In the genomic region with DNA sequence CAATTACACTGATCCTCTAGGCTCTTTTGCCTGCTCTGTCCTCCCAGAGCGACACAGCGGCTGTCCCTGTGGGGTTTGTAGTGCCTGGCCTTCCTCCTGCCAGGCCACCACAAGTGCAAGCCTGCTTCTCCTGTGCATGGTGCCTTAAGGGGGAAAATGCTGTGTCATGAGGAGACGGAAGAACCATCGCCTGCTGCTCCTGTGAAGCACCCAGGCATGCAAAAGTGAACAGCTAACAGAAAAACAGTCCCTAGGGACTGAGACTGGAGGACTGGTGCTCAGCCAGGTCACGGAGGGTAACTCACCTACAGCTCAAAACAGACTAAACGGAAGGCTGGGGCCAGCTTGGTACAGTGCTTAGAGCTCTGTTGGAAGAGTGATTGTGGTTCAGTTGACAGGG, we compare ENCODE assay signal across 12 mouse cellular contexts. TPM values are rescaled to one million over a fixed set of nuclear protein-coding genes. Genes with fewer than 3 reads are reported as not detected.
A peak's percentile ranks its signal among the peaks of the same experiment; 100 is the strongest.
DNase-seq lines count a peak whose midpoint lies in the region; ATAC-seq and TF ChIP-seq lines count a peak whose summit lies in the region.
"Had no signal": no experiment of that assay in that cellular context is flagged by ENCODE, and none has a peak within 500 bp of the region (broad histone marks: within the 10 kb centered on the region; RNA-seq: fewer than 3 reads in every experiment).

No protein-coding gene starts in this region.

- H3K4me2 ChIP-seq in forebrain, embryonic 11.5 days (ENCODE audit: low read depth, low read length, severe bottlenecking): no peak overlapping the region
- H3K4me2 ChIP-seq: midbrain, embryonic 12.5 days had no signal

- no peak for DNase-seq in forebrain, embryonic 10.5 days (ENCODE audit: extremely low spot score, low spot score)
- DNase-seq in forebrain, embryonic 11.5 days (ENCODE audit: low spot score): no peak
- DNase-seq in 3134 (ENCODE audit: extremely low read depth, insufficient read length, low spot score): peak; percentile 53
- DNase-seq in liver, adult 2 months (ENCODE audit: extremely low read depth, low read depth, low spot score): peak; percentile 22
- DNase-seq in layer of hippocampus, postnatal 36 days: no peak
- DNase-seq in urinary bladder, postnatal 10 days (ENCODE audit: low spot score): no peak
- no peak for DNase-seq in adrenal gland, postnatal 36 days

- no peaks in the 10 kb centered on the region for H3K36me3 ChIP-seq in forebrain, embryonic 10.5 days (replicated peaks)
- no peaks in the 10 kb centered on the region for H3K36me3 ChIP-seq in forebrain, embryonic 11.5 days (ENCODE audit: control insufficient read depth, insufficient read depth, low read length)
- H3K36me3 ChIP-seq in liver, adult 2 months (ENCODE audit: control insufficient read depth, insufficient read depth, low read length): no peaks in the 10 kb centered on the region
- H3K36me3 ChIP-seq: midbrain, embryonic 12.5 days had no signal

- peaks cover 32% of the 10 kb centered on the region for H3K27me3 ChIP-seq in forebrain, embryonic 10.5 days (ENCODE audit: poor library complexity, severe bottlenecking)
- H3K27me3 ChIP-seq in forebrain, embryonic 11.5 days (ENCODE audit: control insufficient read depth, insufficient read depth, low read length): peaks cover 12% of the 10 kb centered on the region
- H3K27me3 ChIP-seq in liver, adult 2 months (ENCODE audit: control insufficient read depth, insufficient read depth, low read length): no peaks in the 10 kb centered on the region

- peak overlapping the region; percentile 22 for H3K27ac ChIP-seq in forebrain, embryonic 10.5 days
- no peak overlapping the region for H3K27ac ChIP-seq in forebrain, embryonic 11.5 days (ENCODE audit: low read depth, low read length)
- no peak overlapping the region for H3K27ac ChIP-seq in liver, adult 2 months (replicated peaks; ENCODE audit: insufficient read depth, low read depth, low read length)
- H3K27ac ChIP-seq: midbrain, embryonic 12.5 days had no signal

- no peak overlapping the region for H3K4me3 ChIP-seq in forebrain, embryonic 10.5 days
- no peak overlapping the region for H3K4me3 ChIP-seq in forebrain, embryonic 11.5 days (ENCODE audit: low read depth, low read length)
- no peak overlapping the region for H3K4me3 ChIP-seq in liver, adult 2 months (ENCODE audit: insufficient read depth, low read depth, low read length)
- H3K4me3 ChIP-seq: midbrain, embryonic 12.5 days had no signal

- H3K79me2 ChIP-seq in liver, adult 2 months (ENCODE audit: control insufficient read depth, insufficient read depth, low read length): no peaks in the 10 kb centered on the region

- no peak for TF ChIP-seq CTCF in liver, adult 2 months (IDR thresholded peaks at IDR 0.05; ENCODE audit: low read depth, low read length)

- no peaks in the 10 kb centered on the region for H3K9me3 ChIP-seq in forebrain, embryonic 10.5 days
- no peaks in the 10 kb centered on the region for H3K9me3 ChIP-seq in forebrain, embryonic 11.5 days (ENCODE audit: control insufficient read depth, low read length)
- H3K9me3 ChIP-seq: midbrain, embryonic 12.5 days had no signal

- WGBS in forebrain, embryonic 10.5 days: 84% methylated on average over 6 of the region's 6 CpGs
- WGBS in forebrain, embryonic 11.5 days: 83% methylated on average over 6 of the region's 6 CpGs
- WGBS in liver, adult 2 months: 60% methylated on average over 6 of the region's 6 CpGs

- H3K4me1 ChIP-seq in forebrain, embryonic 10.5 days: peaks cover 32% of the 10 kb centered on the region
- H3K4me1 ChIP-seq in forebrain, embryonic 11.5 days (replicated peaks; ENCODE audit: control insufficient read depth, insufficient read depth, low read length): peaks cover 7% of the 10 kb centered on the region
- H3K4me1 ChIP-seq in liver, adult 2 months (ENCODE audit: control insufficient read depth, insufficient read depth, low read length): peaks cover 40% of the 10 kb centered on the region

- no peak for ATAC-seq in forebrain, embryonic 11.5 days (replicated peaks; ENCODE audit: low FRiP score)
- ATAC-seq in hematopoietic stem cell, adult 5-6 weeks (replicated peaks in 1 of 2; ENCODE audit: insufficient read depth in 1 of 2, low FRiP score in 2 of 2, low TSS enrichment in 1 of 2, low read depth in 1 of 2, poor library complexity in 2 of 2, severe bottlenecking in 2 of 2): peak; percentile 61 to 64; a peak in 3 of 4 replicates
- ATAC-seq: hindbrain, embryonic 16.5 days had no signal

- TF ChIP-seq POLR2A in liver, adult 2 months (IDR thresholded peaks at IDR 0.05; ENCODE audit: extremely low read depth, insufficient read depth, low read length): no peak

- H3K9ac ChIP-seq in forebrain, embryonic 11.5 days (ENCODE audit: low read length): no peak overlapping the region
- no peak overlapping the region for H3K9ac ChIP-seq in liver, adult 2 months (ENCODE audit: low read depth, low read length)
- H3K9ac ChIP-seq: midbrain, embryonic 12.5 days had no signal

RNA-seq across cellular contexts. Expression of gene Gdf15, which starts 3.3 kb away (rescaled TPM):
- not detected in 2 replicates for polyA plus RNA-seq in forebrain, embryonic 10.5 days (2016; fragmentation: Nextera tagmentation; extraction: Ambion mirVana)
- not detected in 2 replicates for polyA plus RNA-seq in forebrain, embryonic 11.5 days (2014; fragmentation: Nextera tagmentation; extraction: Ambion mirVana)
- total RNA-seq in hematopoietic stem cell, adult 5-6 weeks (2017): 1.7 TPM in 1 of 2 replicates, not detected in the other
- total RNA-seq in liver, adult 2 months (2014; rRNA removed): 5.8 and 12.6 TPM in 2 replicates
- 23.8 and 27.7 TPM in 2 replicates for polyA plus RNA-seq in liver, adult 2 months (2012; rRNA removed)
- total RNA-seq in layer of hippocampus, postnatal 36 days (2021): not detected
- 1 to 10 TPM; 5.0 to 6.0 TPM for total RNA-seq in adrenal gland, postnatal 36 days (2021)
- total RNA-seq: left cerebral cortex, postnatal 36 days had no signal
- polyA plus RNA-seq: embryonic facial prominence, embryonic 11.5 days; midbrain, embryonic 12.5 days had no signal

RNA-seq across cellular contexts. Expression of gene Lrrc25, which starts 19.6 kb away (rescaled TPM):
- 0.49 and 0.87 TPM in 2 replicates for polyA plus RNA-seq in forebrain, embryonic 10.5 days (2016; fragmentation: Nextera tagmentation; extraction: Ambion mirVana)
- 1.2 and 1.4 TPM in 2 replicates for polyA plus RNA-seq in forebrain, embryonic 11.5 days (2014; fragmentation: Nextera tagmentation; extraction: Ambion mirVana)
- total RNA-seq in hematopoietic stem cell, adult 5-6 weeks (2017): 1.7 and 2.3 TPM in 2 replicates
- 1.4 and 2.3 TPM in 2 replicates for total RNA-seq in liver, adult 2 months (2014; rRNA removed)
- 2.5 and 7.0 TPM in 2 replicates for polyA plus RNA-seq in liver, adult 2 months (2012; rRNA removed)
- total RNA-seq in layer of hippocampus, postnatal 36 days (2021): 1 to 10 TPM in 1 of 2 experiments, under 1 TPM in 1; 0.33 to 1.0 TPM
- total RNA-seq in adrenal gland, postnatal 36 days (2021): 1 to 10 TPM; 2.1 to 2.6 TPM

RNA-seq across cellular contexts. Expression of gene Pgpep1, which starts 24.7 kb away (rescaled TPM):
- polyA plus RNA-seq in forebrain, embryonic 10.5 days (2016; fragmentation: Nextera tagmentation; extraction: Ambion mirVana): 40.5 and 49.3 TPM in 2 replicates
- 70.9 and 73.8 TPM in 2 replicates for polyA plus RNA-seq in forebrain, embryonic 11.5 days (2014; fragmentation: Nextera tagmentation; extraction: Ambion mirVana)
- total RNA-seq in hematopoietic stem cell, adult 5-6 weeks (2017): 5.5 and 8.2 TPM in 2 replicates
- 39.1 and 42.6 TPM in 2 replicates for total RNA-seq in liver, adult 2 months (2014; rRNA removed)
- polyA plus RNA-seq in liver, adult 2 months (2012; rRNA removed): 91.3 and 117 TPM in 2 replicates
- total RNA-seq in layer of hippocampus, postnatal 36 days (2021): 10 to 100 TPM; 23.1 TPM
- total RNA-seq in adrenal gland, postnatal 36 days (2021): 100 to 1,000 TPM; 138 to 139 TPM

RNA-seq across cellular contexts. Expression of gene Ssbp4, which starts 26.9 kb away (rescaled TPM):
- polyA plus RNA-seq in forebrain, embryonic 10.5 days (2016; fragmentation: Nextera tagmentation; extraction: Ambion mirVana): 74.4 and 84.1 TPM in 2 replicates
- polyA plus RNA-seq in forebrain, embryonic 11.5 days (2014; fragmentation: Nextera tagmentation; extraction: Ambion mirVana): 113 and 127 TPM in 2 replicates
- 24.8 and 88.6 TPM in 2 replicates for total RNA-seq in hematopoietic stem cell, adult 5-6 weeks (2017)
- 2.3 and 5.0 TPM in 2 replicates for total RNA-seq in liver, adult 2 months (2014; rRNA removed)
- 13.5 and 16.4 TPM in 2 replicates for polyA plus RNA-seq in liver, adult 2 months (2012; rRNA removed)
- total RNA-seq in layer of hippocampus, postnatal 36 days (2021): 100 to 1,000 TPM; 276 to 279 TPM
- total RNA-seq in adrenal gland, postnatal 36 days (2021): 100 to 1,000 TPM in 1 of 2 experiments, 10 to 100 TPM in 1; 89.7 to 103 TPM

RNA-seq across cellular contexts. Expression of gene Lsm4, which starts 37.5 kb away (rescaled TPM):
- 336 and 339 TPM in 2 replicates for polyA plus RNA-seq in forebrain, embryonic 10.5 days (2016; fragmentation: Nextera tagmentation; extraction: Ambion mirVana)
- 318 and 346 TPM in 2 replicates for polyA plus RNA-seq in forebrain, embryonic 11.5 days (2014; fragmentation: Nextera tagmentation; extraction: Ambion mirVana)
- 156 and 163 TPM in 2 replicates for total RNA-seq in hematopoietic stem cell, adult 5-6 weeks (2017)
- 30.8 and 35.4 TPM in 2 replicates for total RNA-seq in liver, adult 2 months (2014; rRNA removed)
- polyA plus RNA-seq in liver, adult 2 months (2012; rRNA removed): 35.4 and 51.8 TPM in 2 replicates
- 10 to 100 TPM; 60.3 to 68.5 TPM for total RNA-seq in layer of hippocampus, postnatal 36 days (2021)
- 10 to 100 TPM; 74.3 to 84.4 TPM for total RNA-seq in adrenal gland, postnatal 36 days (2021)

Comparison
In these comparisons a context has a peak if more than half of its experiments do, and no peak if none do; other contexts are left out.
1. DNase-seq: peak in 3134 (single experiment) and liver, adult 2 months (single experiment); none in forebrain, embryonic 10.5 days (single experiment), forebrain, embryonic 11.5 days (single experiment), layer of hippocampus, postnatal 36 days (0 of 2), urinary bladder, postnatal 10 days (single experiment) and adrenal gland, postnatal 36 days (0 of 2).